Mouse (Mus musculus) 3T3-L1 (cell line): Measurements from ENCODE around the gene Foxc2.
"Not testable (repeated sequence)": the region's sequence is repeated elsewhere in the genome, so short reads cannot be mapped to it uniquely, and the experiment has no call there.

ENCODE experiments used
- DNase-seq: peaks from one replicate; pipeline ENCODE4 v3.0.0-alpha.2; 2015; ENCODE audit warnings: low read depth, low spot score

The Foxc2 gene

DNA sequence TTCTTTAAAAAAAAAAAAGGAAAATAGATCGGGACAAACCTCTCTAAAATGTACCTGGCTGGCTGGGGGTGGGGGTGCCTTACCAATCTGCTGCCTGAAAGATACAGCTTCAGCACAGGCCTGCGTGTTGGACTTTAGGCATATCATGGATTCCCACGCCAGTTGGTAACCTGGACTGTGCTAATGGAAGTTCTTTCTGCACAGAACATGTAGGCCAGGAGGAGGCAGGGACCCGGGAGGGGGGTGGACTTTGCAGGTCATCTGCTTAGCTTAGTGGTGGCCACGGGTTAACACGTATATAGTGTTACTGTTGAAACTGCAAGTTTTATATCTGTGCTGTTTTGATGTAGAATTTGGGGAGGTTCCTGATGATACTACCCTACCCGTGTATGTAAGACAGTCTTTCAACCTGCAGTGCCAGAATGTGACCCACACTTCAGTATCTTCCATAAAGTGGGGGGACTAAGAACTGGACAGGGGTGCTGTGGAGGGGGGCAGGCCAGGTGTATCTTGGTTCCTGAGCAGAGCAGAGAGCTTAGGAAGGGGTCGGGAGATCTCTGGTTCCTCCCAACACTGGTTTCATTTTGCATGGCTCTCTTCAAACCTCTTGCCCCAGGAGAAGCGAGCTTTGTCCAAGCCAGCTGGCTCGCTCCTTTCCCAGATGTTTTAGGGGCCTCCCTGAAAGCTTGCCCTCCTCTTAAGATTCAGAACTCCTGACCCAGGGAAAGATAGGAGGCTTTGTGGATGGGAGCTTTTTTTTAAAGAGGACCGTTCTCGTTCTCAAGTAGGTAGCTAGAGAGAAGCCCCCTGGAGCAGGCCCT, 3.9 kb downstream of the Foxc2 start:
- peak; percentile 25 for DNase-seq

DNA sequence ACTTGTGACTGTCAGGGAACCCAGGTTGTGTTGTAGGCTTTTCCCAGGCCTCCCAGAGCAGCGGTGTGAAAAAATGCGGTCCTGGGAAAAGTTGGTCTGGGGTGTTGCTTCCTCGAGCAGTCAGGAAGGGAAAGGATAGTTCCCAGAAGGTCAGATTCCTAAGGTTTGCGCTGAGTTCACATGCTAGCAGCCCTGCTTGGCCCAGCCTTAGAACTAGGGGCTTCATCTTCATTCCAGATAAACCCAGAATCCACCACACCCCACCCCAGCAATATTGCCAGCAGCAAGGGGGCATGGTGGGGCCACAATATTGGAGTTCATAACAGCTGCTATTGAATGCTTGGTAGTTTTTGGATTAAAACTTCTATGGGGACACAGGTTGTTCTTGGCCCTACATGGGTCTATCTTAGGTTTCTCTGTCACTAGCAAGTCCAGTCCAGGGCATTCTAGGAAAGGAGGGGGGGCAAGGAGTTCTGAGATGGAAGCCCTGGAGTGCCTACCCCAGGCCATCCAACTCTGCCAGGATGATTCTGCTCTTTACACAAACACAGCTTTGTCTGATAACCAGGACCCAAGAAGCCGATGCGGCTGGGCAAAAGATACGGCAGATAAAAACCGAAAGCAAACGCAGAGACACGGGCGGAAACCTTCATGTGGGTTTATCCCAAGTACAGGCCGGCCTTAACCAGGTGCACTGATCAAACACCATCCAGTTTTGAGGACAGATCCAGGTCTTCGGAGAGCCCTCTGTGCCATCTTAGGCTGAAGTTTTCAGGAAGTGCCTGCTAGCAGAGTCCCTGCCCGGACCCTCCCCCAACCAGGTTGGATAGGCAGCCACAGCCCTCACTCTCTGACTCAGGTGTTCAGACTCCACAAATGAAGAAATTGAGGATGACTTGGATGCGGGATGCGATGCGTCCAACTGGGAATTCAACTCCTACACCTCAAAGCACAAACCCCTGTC, 4.8 kb downstream of the Foxc2 start:
- no peak for DNase-seq

DNA sequence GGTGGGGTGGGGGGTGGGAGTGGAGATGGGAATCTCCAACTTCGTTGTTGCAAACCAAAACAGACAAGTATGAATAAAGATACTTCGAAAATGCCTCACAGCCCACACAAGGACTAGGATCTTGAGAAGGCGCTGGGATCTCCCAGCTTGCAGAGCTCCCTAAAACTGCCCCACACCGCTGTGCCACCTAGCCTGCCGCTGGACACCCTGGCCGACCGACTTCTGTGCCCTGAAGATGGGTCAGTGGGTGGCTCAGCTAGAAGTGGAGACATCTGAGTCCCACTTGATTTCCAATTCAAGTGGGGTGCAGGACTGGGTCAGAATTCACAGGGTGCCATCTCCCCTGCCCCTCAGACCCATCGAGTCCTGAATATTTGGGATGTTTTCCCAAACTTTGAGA, 5.7 kb downstream of the Foxc2 start:
- DNase-seq: no peak

DNA sequence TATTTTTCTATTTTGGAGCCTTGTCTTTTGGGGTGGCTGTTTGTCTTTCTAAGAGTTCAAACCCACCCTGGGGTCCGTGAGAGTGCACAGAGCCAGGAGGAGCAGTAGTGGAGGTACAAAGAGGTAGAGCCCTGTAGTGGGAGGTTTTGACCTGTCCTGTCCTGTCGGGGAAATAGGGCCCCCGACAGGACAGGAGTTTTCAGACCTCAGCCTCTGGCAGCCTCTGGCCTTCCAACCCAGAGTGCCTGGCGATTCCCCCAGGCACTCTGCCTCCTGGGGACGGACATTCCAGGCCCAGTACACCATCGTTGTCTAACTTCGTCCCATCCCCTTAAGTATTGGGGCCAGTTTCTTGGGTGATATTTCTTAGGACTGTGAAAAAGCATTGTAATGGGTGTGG, 6.4 kb downstream of the Foxc2 start:
- no peak for DNase-seq

DNA sequence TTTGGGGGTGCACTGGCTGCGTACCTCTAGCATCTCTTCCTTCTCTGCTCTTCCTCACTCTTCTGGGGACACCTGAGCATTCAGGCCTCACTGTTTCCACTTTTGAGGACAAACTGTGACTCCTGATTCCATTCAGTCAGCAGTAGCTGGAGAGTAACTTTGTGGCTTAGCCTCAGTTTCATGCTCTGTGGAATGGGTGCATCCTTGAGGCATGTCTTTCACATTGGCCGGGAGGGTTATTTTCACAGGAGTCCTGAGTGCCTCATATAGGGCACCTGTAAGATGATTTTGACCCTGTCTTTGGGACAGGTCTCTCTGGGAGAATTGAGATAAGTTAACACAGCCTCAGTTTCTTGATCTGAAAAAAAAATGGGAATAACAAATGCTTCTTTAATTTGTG, 7.1 kb downstream of the Foxc2 start:
- DNase-seq: no peak

DNA sequence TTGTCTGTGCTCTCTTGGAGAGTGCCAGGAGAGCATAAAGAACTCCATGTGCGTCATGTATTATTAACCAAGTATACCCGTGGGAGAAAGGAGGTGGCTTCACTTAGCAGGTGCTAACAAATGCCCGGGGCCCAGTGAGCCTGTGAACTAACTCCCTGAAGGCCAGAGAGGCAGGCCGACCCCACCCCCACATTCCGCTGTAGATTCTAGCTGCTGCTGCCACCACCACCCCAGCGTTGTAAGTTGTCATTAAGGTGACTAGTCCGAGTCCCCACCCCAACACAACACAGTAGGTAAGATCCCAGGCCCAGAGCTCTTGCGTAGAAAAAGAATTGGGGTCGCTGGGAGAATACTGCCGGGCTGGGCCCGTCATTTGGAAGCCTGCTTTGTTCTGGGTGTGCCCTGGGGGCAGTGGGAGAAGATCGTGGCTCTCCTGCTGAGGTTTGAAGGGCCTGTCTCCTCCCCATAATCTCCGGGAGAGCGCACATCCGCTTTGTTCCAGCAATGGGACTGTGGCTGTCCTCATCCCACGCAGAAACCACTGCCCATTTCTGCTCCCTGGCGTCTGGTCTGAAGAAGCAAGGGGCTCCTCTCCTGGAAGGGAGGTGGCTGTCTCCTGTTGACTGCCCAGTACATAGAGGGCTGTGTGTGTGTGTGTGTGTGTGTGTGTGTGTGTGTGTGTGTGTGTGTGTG, 8.7 kb downstream of the Foxc2 start:
- peak; percentile 65 for DNase-seq

DNA sequence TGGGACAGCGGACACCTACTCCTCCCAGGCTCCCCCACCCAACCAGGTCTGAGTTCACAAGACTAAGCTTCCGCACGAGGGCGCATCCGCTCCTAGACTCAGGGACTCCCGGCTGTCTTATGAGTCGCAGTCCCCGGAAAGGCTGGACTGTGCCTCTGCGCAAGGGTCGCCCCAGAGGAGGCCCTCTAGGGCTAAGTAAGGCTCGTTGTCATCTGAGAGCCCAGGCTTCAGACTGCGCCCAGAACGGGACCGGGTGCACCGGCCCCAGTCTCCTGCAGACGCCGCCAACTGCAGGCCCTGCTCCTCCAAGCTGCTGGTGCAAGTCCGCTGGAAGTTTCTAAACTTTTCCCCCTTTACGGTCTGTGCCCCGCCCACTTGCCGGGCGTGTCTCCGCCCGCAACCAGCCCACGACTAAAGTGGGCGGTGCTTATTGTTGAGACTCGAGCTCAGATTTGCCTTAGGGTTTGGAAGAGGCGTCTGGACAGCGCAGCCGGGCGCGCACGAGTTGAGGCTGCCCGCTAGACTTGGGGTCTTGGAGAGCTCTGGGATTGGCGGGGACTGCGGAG, 9.4 kb downstream of the Foxc2 start:
- peak; percentile 93 for DNase-seq

DNA sequence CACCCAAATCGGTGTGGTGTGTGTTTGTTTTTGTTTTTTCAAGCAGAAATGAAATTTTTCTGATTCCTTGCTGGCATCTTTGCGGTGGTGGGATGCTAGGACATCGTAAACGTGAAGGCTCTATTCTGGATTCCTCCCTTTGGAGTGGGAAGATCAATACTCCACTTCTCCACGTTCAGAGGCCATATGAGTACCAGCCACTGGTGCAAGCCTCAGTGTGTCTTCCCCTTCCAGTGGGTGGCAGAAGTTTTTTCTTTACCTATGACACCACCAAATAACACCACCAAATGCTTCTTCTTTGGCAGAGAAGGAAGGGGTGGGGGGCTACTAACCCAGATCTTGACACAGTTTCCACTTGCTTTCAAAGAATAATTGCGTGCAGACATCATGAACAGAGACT, 10.2 kb downstream of the Foxc2 start:
- DNase-seq: no peak

DNA sequence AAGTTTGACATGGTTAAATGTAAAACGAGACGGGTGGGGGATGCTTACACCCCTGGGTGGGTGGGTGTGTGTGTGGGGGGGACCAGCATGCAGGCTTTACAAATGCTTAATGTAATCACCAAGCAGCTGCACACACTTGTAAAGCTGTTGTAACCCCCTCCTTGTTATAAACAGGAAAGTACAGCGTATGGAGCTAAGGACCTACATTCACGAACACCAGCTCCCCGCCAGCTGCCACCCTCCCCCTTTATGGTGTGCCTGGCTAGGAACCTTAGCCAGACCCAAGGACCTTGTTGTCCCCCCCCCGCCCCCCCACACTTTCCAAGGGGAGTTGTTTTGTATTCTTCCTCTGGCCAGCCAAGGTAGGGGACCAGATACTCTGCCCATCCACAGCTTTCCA, 10.7 kb downstream of the Foxc2 start:
- DNase-seq: no peak

DNA sequence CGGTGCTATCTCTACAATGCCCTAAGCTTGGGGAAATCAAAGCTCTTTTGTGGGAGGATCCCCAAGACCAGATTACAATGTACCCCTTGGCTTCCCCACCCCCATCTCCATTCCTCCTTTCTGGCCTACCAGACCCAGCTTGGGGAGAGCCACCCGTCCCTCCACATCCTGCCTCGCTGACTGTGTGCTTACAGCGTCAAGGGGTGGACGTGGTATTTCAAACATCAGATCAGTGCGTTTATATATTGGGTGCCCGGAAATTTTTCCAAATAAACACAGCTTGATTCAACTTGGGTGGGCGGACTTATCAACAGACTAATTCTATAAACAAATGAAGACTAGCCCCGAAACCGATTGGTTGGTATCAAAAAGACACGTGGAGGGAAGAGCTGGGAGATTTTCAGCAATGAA, 11.3 kb downstream of the Foxc2 start:
- DNase-seq: no peak

DNA sequence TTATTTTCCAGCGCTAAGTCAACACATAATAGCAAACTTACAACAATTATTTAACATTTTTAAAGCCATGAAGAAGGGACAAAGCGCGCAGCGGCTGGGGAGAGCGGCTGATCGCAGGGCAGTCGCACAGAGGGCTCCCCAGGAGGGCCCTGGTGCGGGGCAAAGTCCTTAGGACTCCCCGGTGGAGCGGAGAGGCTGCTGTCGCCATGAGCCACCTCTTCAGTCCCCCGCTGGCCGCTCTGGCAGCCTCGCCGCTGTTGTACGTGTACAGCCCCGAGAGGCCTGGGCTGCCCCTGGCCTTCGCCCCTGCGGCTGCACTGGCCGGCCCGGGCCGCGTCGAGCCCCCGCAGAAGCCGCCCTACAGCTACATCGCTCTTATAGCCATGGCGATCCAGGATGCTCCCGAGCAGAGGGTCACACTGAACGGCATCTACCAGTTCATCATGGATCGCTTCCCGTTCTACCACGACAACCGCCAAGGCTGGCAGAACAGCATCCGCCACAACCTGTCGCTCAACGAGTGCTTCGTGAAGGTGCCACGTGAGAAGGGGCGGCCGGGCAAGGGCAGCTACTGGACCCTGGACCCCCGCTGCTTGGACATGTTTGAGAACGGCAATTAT, 11.9 kb downstream of the Foxc2 start, which contains the start of gene Foxl1:
TSS of gene Foxl1 (plus strand) at position 185 of the 620 bp plus-strand sequence.
- no peak for DNase-seq

DNA sequence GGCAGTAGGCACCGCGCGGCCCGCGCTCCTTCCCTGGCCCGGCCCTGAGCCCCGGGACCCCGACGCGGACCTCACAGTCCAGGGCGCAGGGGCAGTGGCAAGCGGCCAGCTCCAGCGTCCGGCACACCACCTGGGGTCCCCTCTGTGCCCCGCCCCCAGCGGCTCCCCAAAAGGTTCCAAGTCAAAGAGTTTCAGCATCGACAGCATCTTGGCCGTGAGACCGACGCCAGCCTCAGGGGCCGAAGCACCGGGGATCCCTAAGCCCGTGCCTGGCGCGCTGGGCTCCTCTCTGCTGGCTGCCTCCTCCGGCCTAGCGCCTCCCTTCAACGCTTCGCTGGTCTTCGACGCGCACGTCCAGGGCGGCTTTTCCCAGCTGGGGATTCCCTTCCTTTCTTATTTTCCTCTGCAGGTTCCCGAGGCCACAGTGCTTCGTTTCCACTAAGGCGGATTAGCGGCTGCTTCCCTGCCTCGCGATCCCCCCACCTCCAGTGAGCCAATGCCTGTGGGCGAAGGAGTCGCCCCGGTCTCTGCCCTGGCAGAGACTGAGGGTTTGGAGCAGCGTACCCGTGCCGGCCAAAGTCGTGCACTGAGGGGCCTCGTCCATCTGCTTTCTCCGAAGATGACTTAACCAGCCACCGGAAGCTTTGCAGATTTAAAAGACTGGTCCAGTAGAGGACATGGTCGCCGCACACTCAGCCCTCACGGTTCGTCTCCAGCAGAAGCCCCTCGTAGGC, 12.7 kb downstream of the Foxc2 start:
- no peak for DNase-seq

DNA sequence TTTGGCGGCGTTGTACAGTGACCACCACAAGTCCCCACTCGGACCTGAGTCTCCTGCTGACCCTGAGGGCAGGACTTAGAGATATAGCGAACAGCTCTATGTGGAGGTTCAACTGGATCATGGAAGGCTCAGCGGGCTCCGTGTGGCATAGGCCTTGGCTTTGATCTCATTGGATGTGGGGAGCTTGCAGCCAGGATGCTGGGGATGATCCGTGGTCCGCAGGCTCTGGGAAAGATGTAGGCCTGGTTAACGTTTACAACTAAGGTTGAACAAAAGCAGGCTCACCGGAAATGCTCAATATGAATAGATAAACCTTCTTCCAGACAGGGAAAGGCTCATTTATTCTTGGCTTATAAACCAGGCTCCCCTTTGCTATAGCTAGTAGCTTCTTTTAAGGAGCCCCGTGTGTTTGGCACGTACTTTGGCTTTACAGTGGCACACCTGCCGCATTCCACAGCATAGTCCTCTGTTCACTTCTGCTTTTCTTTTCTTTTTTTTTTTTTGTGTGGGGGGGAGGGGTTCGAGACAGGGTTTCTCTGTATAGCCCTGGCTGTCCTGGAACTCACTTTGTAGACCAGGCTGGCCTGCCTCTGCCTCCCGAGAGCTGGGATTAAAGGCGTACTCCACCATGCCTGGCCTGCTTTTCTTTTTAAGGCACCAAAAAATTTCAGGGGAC, 13.4 kb downstream of the Foxc2 start:
- no peak for DNase-seq

DNA sequence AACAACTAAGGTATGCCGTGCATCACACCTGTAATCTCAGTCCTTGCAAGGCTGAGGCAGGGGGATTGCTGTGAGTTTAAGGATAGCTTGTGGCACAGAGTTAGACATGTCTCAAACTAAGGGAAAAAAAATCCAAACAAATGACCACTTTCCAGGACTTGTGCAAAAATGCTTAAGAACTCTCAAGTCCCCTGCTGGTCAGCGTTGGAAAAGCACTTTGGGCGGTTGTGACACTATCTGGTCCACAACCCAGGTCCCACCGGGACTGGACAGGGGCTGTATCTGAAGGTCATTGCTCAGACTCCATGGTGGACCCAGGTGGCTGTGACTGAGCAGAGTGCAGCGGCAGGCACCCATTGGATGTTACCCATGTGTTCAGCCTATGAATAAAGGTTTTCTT, 14.6 kb downstream of the Foxc2 start:
- DNase-seq: peak; percentile 60

DNA sequence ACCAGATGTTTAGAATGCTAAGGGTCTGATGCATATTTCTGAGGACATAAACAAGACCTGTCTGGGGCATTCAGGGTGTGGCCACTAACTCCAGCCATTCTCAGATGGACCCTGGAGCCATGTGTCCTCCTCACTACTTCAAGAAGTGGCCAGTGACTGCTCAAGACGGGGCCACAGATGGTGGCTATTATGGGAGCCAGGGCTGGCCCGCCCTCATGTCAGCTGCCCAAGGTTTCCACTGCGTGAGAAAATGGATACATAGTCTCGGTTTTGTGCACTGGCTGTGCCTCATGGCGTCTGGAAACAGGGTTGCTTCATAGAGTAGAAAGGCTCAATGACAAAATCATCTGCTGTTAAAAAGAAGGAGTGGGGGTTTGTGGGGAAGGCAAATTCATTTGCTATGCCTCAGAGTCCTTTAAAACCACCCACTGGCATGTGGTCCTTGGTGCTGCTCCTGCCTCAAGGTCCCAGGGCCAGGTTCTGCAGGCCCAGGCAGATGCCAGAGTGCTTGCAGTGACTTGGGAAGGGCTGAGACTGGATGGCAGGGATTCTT, 17.1 kb downstream of the Foxc2 start:
- DNase-seq: peak; percentile 61

DNA sequence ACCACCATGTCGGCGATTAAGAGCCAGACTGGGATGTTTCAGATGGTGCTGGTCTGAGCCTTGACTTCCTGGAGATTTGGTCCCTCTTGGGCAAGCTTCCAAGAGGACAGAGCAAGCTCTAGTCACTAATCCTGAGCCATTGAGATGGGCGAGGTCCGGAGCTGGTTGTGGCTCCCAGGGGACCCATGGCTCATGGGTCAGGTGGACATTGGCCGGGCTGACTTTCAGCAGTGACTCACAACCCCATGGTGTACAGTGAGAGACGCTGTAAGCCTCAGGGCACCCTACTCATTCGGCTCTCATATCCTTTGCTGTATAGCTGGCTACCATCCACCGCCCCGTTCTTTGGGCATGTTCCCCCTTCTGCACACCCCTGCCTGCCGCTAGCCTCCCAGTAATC, 18.1 kb downstream of the Foxc2 start:
- DNase-seq: peak; percentile 96

DNA sequence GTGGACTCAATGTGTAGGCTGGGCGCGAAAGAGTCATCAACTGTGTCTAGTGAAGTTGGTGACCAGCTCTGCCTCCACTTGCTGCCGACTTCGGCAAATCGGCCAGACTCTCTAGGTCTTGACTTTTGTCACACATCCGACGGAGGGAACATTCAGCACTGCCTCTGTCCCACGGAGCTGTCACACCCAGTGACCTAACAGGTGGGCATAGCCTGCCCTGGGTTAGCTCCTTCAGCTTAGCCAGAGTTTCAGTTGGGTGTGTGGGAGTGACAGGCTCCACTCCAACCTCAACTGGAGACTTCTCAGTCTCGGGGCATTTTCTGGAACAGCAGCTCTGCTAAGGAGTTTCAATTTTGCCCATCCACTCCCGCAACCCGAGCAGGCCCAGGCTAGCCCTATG, 18.5 kb downstream of the Foxc2 start:
- no peak for DNase-seq

DNA sequence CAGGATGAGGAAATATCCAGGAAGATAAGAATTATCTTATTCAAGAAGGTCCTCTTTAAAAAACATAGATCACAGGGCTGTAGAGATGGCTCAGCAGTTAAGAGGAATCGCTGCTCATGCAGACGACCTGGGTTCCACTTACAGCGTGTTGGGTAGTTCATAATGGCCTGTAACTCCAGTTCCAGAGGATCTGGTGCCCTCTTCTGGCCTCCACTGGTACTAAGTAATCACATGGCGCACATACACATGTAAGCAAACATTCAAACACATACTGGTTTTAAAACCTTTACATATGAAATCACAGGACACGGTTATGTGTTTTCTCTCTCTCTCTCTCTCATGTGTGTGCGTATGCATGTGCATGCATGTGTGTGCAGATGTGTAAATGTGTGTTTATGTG, 20.9 kb downstream of the Foxc2 start:
- no peak for DNase-seq

DNA sequence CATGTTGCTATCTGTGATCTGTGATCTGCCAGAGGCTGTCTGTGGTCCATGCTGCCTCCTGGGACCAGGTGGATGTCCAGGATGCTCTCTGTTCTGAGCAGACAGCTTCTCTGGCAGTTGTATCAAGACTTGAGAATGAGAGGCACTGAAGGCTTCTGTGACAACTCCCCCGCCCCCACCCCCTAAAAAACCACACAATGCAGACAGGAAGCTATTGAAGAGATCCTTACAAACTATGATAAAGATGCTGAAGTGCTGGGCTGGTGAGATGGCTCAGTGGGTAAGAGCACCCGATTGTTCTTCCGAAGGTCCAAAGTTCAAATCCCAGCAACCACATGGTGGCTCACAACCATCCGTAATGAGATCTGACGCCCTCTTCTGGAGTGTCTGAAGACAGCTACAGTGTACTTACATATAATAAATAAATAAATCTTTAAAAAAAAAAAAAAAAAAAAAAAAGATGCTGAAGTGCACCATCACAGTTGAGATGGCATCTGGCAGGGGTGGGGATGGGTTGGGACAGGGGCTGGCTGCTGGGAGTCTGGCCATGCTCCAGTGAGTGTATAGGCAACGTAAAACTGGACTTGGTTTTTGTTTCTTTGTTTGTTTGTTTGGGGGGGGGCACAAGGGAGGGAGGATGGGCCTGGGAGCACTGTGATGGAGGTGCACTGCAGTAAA, 29.6 kb downstream of the Foxc2 start:
- not testable (repeated sequence) for DNase-seq
